Mouse (Mus musculus) urinary bladder, postnatal 36 days (tissue): ENCODE results near the gene Atoh1.

Experiments used
- DNase-seq, 2 experiments: peaks; one replicate each; pipeline ENCODE4 v3.0.0; 2022; ENCODE audit warnings: low spot score in 2 of 2, mixed read lengths in 1 of 2

The Atoh1 gene

GRCm38 (mm10) chr6:64728499-64729198 lies at the start of gene Atoh1:
Gene Atoh1 (plus strand): TSS chr6:64729125.
- peak in 1 of 2 experiments; percentile 50 for DNase-seq

DNA sequence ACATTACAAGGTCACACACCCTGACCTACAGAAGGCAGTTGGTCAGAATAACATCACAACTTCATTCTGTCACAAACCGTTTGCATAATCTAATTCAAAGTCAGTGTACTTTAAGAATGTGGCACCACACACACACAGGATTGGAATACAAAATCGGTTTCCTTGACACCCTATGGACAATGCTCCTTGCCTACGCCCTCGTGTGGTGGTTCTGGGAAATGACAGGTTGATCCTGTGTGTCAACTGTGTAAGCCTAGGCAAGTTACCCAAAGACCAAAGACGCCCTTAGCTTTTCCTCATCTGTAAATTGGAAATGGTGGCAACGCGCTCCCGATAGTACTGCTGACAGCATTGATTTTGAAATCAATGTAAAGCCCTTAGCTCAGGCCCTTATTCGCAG lies 45.0 kb upstream of the Atoh1 start:
- peak in 1 of 2 experiments; percentile 5 for DNase-seq

GRCm38 (mm10) chr6:64684973-64685372 lies 44.0 kb upstream of the Atoh1 start:
- DNase-seq, result peak; percentile 5 to 6

- no peak for DNase-seq
Measured at GRCm38 (mm10) chr6:64688181-64688944, 40.6 kb upstream of the Atoh1 start.

DNA sequence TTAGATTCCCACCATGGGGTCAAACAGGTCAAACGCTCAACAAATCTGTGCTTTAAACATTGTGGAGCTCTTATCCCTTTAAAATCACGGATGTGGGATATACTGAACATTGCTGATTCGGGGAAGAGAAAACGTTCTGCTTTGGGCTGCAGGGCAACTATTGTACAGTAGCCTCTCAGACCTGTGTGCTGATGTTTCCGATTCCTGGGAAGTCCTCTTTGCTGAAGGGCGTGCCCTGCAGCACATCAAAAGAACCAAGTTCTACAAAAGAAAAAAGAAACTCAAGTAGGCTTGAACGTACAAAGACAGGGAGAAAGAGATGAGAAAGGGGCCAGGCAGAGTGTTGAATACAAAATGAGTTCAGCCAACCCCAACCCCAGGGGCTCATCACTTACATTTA lies 34.2 kb upstream of the Atoh1 start:
- DNase-seq, result no peak

GRCm38 (mm10) chr6:64703659-64704058 lies 25.3 kb upstream of the Atoh1 start:
- DNase-seq, result no peak

DNA sequence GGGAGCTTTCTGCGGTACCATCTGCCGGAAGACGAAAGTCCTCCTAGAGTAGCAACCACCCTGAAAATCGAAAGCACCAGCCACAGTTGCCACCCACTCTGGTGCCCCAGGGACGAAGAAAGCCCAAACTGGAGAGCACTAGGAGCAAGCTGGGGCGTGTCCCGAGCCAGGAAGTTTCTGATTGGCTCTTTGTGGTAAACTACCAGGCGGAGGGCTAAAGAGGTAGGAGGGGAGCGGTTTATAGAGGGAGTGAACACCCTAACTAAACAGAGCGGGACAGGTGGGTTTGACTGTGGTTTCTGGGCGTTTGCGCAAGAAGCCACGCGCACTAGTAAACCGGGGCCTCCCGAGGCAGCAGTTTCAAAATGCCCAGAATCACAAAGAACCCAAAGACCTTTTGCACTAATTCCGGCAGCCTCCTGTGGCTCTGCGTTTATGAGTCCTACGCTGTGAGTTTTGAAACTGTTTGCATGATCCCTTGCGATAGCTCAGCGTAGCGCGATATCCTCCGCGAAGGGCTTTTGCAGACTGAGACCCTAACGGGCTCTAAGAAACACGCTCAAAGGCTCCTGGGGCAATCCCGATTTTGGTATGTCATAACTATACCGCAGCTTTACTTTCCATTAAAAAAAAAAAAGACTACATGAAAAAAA lies 1.0 kb upstream of the Atoh1 start:
- DNase-seq, result peak; percentile 15 to 50

- no peak for DNase-seq
Measured at GRCm38 (mm10) chr6:64729231-64730011, 496 bp downstream of the Atoh1 start.

GRCm38 (mm10) chr6:64730030-64730429 lies 1.1 kb downstream of the Atoh1 start:
- no peak for DNase-seq

GRCm38 (mm10) chr6:64730506-64731020 lies 1.6 kb downstream of the Atoh1 start:
- no peak for DNase-seq

- DNase-seq, result no peak
Measured at GRCm38 (mm10) chr6:64731126-64731525, 2.2 kb downstream of the Atoh1 start.

DNA sequence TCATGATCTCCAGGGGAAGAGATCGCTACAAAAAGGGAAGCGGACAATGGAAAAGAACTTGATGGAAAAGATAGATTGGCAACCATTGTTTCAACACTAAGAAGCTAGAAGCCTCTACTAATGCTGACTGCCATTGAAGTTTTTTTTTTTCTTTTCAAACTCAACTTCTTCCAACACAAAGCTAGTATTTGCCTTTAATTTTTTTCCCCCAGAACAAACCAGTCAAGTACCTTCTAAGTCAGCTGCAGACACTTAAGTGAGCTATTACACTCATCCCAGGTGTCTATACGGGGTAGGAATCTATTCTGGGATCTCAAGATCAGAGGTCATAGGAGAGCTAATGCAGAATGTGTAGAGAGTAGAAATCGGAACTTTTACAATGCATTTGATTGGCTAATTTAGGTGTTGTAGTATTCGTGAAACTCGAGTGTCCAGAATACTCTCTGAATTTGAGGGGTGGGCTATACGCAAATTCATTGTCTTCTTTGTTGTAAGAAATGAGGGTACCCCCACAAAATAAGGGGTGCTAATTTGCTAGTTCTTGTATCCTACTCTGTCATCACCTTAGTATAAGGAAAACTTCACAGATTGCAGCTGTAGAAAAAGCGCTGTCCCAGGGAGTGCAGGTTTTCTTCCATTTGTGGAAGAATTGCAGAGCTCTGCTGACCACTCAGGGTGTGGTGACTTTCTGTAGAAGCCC lies 2.8 kb downstream of the Atoh1 start:
- DNase-seq, result no peak

DNA sequence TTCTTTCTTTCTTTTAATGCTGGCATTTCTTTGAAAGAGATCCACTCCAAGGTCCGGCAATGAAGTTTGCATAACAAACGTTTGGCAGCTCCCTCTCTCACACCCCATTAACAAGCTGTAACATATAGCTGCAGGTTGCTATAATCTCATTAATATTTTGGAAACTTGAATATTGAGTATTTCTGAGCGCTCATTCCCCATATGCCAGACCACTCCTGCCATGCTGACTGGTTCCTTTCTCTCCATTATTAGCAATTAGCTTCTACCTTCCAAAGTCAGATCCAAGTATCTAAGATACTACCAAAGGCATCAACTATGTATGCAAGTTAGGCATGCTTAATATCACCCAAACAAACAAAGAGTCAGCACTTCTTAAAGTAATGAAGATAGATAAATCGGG lies 4.4 kb downstream of the Atoh1 start:
- DNase-seq, result no peak

- no peak for DNase-seq
Measured at GRCm38 (mm10) chr6:64734441-64735320, 5.8 kb downstream of the Atoh1 start.

- DNase-seq, result no peak
Measured at GRCm38 (mm10) chr6:64736317-64736716, 7.4 kb downstream of the Atoh1 start.

DNA sequence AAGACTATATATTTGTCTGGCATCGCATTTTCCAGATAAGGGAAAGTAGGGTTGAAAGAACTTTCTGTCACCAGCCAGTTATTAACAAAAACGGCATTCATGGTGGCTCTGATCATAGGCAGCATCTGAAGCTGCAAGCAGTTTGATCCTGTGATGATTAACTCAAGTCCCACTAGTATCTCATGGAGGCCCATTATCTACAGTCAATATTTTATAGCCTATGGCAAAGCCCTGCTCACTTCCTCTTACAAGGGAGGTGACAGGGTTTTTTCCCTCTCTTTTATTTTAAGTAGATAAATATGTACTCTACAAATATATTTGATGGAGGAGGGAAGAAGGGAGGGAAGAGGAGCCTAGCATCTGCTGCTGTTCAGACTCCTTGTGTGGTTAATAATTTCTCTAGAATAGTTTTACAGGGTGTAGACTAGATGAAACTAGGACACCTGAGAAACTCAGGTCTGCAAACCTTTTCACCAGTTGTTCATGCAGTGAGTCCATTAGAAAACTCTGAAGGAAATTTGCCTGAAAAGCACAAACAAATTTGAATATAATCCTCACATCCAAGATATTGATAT lies 14.1 kb downstream of the Atoh1 start:
- no peak for DNase-seq

GRCm38 (mm10) chr6:64754515-64754914 lies 25.6 kb downstream of the Atoh1 start:
- DNase-seq, result no peak

DNA sequence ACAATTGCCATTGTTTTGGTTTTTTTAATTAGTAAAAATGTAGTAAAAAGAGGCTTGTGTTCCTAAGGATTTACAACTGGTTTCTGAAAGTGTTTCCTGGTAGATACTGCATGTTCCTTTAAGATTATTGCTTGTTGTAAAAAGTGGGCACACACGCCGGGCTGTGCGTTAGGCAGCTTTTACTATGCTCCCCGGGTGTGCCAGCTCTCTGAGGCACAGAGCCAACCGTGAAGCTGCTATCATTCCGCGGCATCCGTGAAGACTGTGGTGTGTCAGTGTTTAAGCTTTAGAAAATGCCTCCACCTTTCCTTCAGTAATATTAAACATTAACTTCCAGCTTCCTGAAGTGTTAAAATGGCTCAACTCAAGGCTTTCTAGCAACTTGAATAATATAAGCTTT lies 35.0 kb downstream of the Atoh1 start:
- DNase-seq, result no peak

- no peak for DNase-seq
Measured at GRCm38 (mm10) chr6:64773430-64773829, 44.5 kb downstream of the Atoh1 start.
